Mouse (Mus musculus): ENCODE data around the gene Pop5. TPM values are rescaled to one million over a fixed set of nuclear protein-coding genes. Genes with fewer than 3 reads are reported as not detected.

The Pop5 gene
- polyA plus RNA-seq, 1 experiment from 2014 or later = 117 TPM

DNA sequence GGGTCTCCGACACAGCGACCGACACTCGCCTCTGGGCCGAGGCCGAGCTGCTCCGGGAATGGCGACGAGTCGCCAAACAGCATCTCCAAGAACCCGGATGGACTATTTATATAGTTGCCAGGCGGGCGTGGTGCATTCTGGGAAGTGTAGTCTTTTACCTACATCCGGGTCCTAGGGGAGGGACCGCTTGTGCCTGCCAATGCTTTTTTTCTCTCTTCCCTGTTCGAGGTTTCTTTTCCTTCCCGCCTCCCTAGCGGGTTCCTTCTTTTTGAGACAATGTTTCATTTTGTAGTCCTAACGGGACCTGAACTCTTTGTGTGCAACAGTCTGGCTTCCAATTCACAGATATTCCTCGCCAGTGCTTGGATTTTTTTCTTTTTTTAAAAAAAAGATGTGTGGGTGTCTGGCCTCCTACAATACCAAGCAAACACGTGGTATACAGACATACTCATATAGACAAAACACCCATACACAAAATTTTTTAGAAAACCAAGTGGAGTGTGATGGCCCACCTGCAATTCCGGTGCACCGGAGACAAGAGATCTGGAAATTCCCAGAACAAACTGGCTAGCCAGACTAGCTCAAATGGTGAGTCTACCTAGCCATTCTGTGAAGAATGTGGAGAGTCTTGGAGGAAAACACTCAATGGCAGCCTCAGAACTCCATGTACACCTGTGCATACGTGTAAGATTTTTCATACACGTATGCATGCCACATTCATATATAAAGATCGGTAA is 37.3 kb downstream of the Pop5 start, which contains the start of gene Rnf10:
TSS of gene Rnf10 (minus strand) at position 87 of the 737 bp plus-strand sequence.
- Histone ChIP-seq H3K9me3 (no peaks in the 10 kb centered on the region), H3K4me3 (peak within 1 kb of the TSS; percentile 99), H3K27ac (peak within 1 kb of the TSS; percentile 96), H3K36me3 (peaks cover 14% of the 10 kb centered on the region), H3K27me3 (ENCODE audit: insufficient read depth, poor library complexity, severe bottlenecking) (no peaks in the 10 kb centered on the region), H3K4me1 (peaks cover 26% of the 10 kb centered on the region)
- DNase-seq (ENCODE audit: low spot score) = peak; percentile 97
- WGBS = 14% methylated on average over 26 of the region's 26 CpGs

DNA sequence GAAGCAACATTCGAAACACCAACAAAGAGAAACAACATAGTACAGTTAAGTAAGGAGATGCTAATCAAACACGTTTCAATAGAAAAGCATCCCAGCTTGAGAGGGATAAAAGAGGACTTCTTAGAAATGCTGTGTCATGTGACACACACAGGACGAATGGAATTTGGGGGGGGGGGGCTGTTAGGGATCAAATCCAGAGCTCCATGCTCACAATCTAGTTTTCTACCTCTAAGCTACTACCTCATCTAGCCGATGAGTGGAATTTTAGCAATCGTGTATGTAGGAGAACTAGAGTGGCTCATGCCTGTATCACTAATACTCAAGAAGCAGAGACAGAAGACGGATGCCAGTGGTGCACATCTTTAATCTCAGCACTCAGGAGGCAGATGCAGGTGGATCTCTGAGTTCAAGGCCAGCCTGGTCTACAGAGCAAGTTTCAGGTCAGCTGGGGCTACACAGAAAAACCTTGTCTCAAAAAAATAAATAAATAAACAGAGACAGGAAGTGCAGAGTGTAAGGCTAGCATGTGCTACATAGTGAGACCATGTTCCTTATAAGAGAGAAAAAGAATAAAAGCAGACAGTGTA is 38.0 kb downstream of the Pop5 start:
- no peak overlapping the region for H3K4me3 ChIP-seq
- H3K27me3 ChIP-seq (ENCODE audit: insufficient read depth, poor library complexity, severe bottlenecking) = no peaks in the 10 kb centered on the region
- no peak for DNase-seq (ENCODE audit: low spot score)
- peaks cover 14% of the 10 kb centered on the region for H3K36me3 ChIP-seq
- no peaks in the 10 kb centered on the region for H3K9me3 ChIP-seq
- 76% methylated on average over 6 of the region's 6 CpGs for WGBS
- H3K4me1 ChIP-seq = peaks cover 19% of the 10 kb centered on the region
- H3K27ac ChIP-seq = peak overlapping the region; percentile 96; the same call in 1 of the 2 replicates

DNA sequence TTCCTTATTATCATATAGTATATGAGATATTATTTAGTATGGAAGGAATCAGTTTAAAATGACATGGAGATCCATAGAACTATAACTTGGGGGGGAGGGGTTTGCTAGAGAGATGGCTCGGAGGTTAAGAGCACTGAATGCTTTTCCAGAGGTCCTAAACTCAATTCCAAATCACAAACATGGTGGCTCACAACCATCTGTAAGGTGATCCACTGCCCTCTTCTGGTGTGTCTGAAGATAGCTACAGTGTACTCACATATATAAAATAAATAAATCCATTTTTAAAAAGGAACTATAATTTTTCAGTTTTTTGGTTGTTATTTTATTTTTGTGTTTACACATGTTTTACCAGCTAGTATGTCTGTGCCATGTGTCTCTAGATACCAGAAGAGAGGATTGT is 38.7 kb downstream of the Pop5 start:
- Histone ChIP-seq H3K27ac (no peak overlapping the region), H3K4me1 (peaks cover 14% of the 10 kb centered on the region), H3K27me3 (ENCODE audit: insufficient read depth, poor library complexity, severe bottlenecking) (no peaks in the 10 kb centered on the region), H3K9me3 (no peaks in the 10 kb centered on the region), H3K4me3 (no peak overlapping the region), H3K36me3 (peaks cover 8% of the 10 kb centered on the region; the same call in 1 of the 2 replicates)
- 71% methylated on average over 1 of the region's 1 CpGs for WGBS
- DNase-seq (ENCODE audit: low spot score) = no peak

DNA sequence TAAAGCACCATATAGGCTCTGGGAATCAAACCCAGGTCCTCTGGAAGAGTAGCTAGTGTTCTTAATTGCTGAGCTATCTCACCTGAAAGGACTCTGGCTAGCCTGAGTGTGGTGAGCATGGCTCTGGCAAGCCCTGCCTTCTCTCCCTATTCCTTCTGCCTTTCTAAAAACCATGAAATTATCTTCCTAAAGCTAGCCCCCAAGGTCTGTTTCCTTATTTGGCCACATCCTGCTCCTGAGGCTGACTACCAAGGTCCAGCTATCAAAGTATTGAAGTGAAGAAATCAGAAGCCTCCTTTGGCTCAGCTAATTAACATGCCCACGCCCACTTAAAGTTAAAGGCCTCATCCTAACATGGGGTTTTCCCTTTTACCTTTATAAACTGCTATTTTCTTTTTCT is 39.1 kb downstream of the Pop5 start:
- DNase-seq (ENCODE audit: low spot score) = no peak
- H3K36me3 ChIP-seq = 0 out of 2 replicates have a peak, but pooled peaks cover 4% of the 10 kb centered on the region
- WGBS = 91% methylated on average over 1 of the region's 1 CpGs
- no peaks in the 10 kb centered on the region for H3K9me3 ChIP-seq
- H3K27ac ChIP-seq = no peak overlapping the region
- peaks cover 14% of the 10 kb centered on the region for H3K4me1 ChIP-seq
- no peaks in the 10 kb centered on the region for H3K27me3 ChIP-seq (ENCODE audit: insufficient read depth, poor library complexity, severe bottlenecking)
- no peak overlapping the region for H3K4me3 ChIP-seq

DNA sequence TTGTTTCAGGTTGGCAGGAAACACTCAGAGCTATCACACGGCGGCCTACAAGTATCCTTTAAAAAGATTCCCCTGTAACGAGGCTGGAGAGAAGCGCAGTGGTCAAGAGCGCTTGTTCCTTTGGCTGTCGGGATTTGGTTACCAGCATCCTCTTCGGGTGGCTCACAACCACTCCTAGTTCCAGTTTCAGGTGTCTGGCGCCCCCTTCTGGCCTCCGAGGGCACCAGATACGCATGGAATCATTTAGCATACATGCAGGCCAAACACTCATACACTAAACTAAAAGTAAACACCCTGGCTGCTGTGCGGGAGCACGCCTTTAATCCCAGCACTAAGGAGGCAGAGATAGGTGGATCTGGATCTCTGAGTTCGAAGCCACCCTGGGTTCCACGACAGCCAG is 40.4 kb downstream of the Pop5 start:
- no peak for DNase-seq (ENCODE audit: low spot score)
- H3K27ac ChIP-seq = no peak overlapping the region
- H3K9me3 ChIP-seq = no peaks in the 10 kb centered on the region
- peaks cover 16% of the 10 kb centered on the region for H3K4me1 ChIP-seq
- 31% methylated on average over 14 of the region's 14 CpGs for WGBS
- no peak overlapping the region for H3K4me3 ChIP-seq
- no peaks in the 10 kb centered on the region for H3K27me3 ChIP-seq (ENCODE audit: insufficient read depth, poor library complexity, severe bottlenecking)
- no peaks in the 10 kb centered on the region for H3K36me3 ChIP-seq

DNA sequence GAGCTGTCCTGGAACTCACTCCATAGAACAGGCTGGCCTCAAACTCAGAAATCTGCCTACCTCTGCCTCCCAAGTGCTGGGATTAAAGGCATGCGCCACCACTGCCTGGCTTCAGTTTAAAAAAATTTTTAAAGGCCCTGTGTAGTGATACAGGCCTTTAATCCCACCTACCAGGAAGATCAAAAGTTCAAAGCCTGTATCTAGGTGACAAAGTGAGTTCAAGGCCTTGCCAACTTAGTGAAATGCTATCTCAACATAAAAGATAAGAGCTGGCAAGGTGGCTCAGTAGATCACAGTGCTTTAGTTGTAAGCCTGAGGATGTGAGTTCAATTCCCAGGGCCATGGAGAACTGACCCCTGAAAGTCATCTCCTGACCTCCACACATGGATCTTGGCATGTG is 42.4 kb downstream of the Pop5 start:
- DNase-seq (ENCODE audit: low spot score) = no peak
- 0 out of 2 replicates have a peak, but pooled peaks cover 7% of the 10 kb centered on the region for H3K36me3 ChIP-seq

DNA sequence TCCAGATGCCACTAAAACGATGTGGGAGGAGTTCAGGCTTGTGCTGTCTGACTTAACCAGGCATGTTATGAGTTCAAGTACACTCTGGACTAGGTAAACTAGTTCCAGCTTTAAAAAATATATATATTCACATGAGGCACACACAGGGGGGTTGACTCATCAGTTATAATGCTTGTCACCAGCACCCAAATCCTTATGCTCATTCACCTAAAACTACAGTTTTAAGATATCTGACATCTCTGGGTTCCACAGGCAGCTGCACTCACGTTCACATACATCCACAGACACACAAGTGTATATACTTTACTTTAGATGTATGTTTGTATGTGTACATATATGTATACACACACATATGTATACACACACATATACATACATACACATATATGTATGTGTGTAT is 43.1 kb downstream of the Pop5 start:
- H3K4me1 ChIP-seq = peaks cover 7% of the 10 kb centered on the region
- H3K36me3 ChIP-seq = peaks cover 14% of the 10 kb centered on the region
- no peaks in the 10 kb centered on the region for H3K27me3 ChIP-seq (ENCODE audit: insufficient read depth, poor library complexity, severe bottlenecking)
- WGBS = 61% methylated on average over 2 of the region's 2 CpGs
- no peak overlapping the region for H3K4me3 ChIP-seq
- H3K27ac ChIP-seq = no peak overlapping the region
- H3K9me3 ChIP-seq = no peaks in the 10 kb centered on the region
- DNase-seq (ENCODE audit: low spot score) = no peak

More for the DNA sequence above, 42.4 kb downstream of the Pop5 start:
- no peak overlapping the region for H3K4me3 ChIP-seq
- no peaks in the 10 kb centered on the region for H3K27me3 ChIP-seq (ENCODE audit: insufficient read depth, poor library complexity, severe bottlenecking)
- no peak overlapping the region for H3K27ac ChIP-seq
- H3K4me1 ChIP-seq = peaks cover 14% of the 10 kb centered on the region
- 64% methylated on average over 1 of the region's 1 CpGs for WGBS
- no peaks in the 10 kb centered on the region for H3K9me3 ChIP-seq

DNA sequence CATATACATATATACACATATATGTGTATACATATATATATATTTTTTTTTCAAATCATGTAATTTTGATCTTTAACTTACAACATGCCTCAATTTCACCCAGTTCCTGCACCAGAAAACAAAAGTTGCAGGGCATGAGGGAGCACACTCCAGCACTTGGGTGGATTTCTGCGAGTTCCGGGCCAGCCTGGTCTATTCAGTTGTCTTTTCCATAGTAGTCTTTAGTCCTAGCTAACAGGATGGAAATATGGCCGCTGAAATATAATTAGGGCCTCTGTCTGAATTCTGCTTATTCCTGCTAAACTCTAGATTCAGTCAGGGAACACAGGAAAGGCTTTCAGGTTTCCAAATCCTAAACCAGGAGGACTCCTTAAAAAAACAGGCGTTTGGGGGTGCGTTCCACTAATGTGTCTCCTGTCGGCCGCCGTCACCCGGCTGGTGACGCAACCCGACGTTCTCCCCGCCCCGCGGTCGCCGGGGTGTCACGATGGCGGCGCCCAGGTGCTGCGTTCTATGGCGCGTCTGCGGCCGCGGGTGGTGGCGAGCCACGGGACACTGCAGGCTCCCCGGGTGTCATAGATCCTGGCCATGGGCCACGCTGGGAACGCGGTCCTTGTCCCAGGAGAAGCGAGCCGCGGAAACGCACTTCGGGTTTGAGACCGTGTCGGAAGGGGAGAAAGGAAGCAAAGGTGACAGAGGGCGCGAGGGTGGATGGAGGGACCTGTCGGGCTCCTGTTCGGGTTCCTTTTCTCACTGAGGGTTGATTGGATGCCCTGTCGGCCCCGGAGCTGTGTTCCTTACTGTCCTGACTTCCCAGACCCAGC is 43.8 kb downstream of the Pop5 start, which contains the start of gene Coq5:
TSS of gene Coq5 (plus strand) at position 441 of the 824 bp plus-strand sequence.
- H3K27ac ChIP-seq = peak within 1 kb of the TSS; percentile 90
- 3% methylated on average over 45 of the region's 45 CpGs for WGBS

DNA sequence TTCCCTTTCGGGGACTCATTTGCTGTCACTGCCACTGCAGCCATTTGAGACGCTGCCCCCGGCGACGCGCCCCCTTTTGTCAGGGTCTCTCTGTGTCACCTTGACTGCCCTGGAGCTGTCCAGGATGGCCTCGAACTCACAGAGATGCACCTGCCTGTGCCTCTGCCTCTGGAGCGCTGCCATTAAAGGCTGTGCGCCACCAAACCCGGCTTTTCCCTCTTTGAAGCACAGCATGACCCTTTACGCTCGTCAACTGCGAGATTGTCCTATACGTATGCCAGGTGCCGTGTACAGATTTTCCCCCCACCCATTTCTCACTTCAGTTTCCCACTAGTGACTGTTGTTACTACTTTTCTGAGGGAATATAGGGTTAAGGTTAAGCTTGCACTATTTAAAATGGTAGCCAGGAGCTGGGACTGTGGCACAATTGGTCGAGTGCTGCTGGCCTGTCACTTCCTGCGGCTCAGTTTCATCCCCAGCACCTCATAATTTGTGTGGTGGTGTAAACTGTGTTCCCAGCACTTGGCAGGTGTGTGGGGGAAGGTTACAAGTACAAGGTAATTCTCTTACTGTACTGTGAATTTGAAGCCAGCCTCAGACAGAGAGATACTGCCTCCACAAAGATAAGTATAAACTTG is 44.5 kb downstream of the Pop5 start:
- Histone ChIP-seq H3K9me3 (no peaks in the 10 kb centered on the region), H3K27ac (peak overlapping the region; percentile 90), H3K4me1 (peaks cover 7% of the 10 kb centered on the region), H3K4me3 (peak overlapping the region; percentile 100), H3K36me3 (peaks cover 26% of the 10 kb centered on the region), H3K27me3 (ENCODE audit: insufficient read depth, poor library complexity, severe bottlenecking) (no peaks in the 10 kb centered on the region)
- WGBS = 13% methylated on average over 17 of the region's 17 CpGs
- DNase-seq (ENCODE audit: low spot score) = no peak

More for the DNA sequence above, 43.8 kb downstream of the Pop5 start, which contains the start of gene Coq5:
- Histone ChIP-seq H3K27me3 (ENCODE audit: insufficient read depth, poor library complexity, severe bottlenecking) (no peaks in the 10 kb centered on the region), H3K4me1 (peaks cover 7% of the 10 kb centered on the region), H3K36me3 (peaks cover 21% of the 10 kb centered on the region), H3K9me3 (no peaks in the 10 kb centered on the region), H3K4me3 (peak within 1 kb of the TSS; percentile 100)
- peak; percentile 92 for DNase-seq (ENCODE audit: low spot score)

DNA sequence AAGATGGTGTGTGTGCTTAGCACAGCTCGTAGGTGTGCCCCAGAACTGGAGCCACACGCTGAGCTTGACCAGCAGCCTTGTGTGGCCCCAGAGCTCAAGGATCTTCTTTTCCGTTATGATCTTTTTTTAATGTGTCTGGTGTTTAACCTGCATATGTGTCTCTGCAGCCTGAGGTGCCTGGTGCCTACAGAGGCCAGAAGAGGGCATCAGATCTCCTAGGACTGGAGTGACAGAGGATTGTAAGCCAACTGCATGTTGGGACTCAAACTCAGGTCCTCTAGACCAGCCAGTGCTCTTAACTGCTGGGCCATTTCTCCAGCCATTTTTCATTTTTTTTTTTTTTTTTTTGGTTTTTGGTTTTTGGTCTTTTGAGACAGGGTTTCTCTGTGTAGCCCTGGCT is 49.1 kb downstream of the Pop5 start:
- H3K9me3 ChIP-seq = no peaks in the 10 kb centered on the region
- H3K27ac ChIP-seq = no peak overlapping the region
- DNase-seq (ENCODE audit: low spot score) = no peak
- H3K4me3 ChIP-seq = no peak overlapping the region
- peaks cover 14% of the 10 kb centered on the region for H3K4me1 ChIP-seq
- no peaks in the 10 kb centered on the region for H3K27me3 ChIP-seq (ENCODE audit: insufficient read depth, poor library complexity, severe bottlenecking)
- H3K36me3 ChIP-seq = peaks cover 61% of the 10 kb centered on the region
- 91% methylated on average over 3 of the region's 3 CpGs for WGBS

DNA sequence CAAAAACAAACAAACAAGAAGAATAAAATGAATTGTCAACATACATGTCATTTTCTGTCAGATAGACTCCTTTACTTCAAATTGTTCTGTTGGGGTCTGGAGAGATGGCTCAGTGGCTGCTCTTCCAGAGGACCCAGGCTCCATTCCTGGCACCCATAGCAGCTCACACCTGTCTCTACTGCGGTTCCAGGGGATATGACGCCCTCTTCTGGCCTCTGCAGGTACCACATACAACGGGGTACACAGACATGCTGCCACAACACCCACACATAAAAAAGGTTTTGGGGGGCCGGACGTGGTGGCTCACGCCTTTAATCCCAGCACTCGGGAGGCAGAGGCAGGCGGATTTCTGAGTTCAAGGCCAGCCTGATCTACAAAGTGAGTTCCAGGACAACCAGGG is 58.5 kb downstream of the Pop5 start:
- no peaks in the 10 kb centered on the region for H3K9me3 ChIP-seq
- peaks cover 93% of the 10 kb centered on the region for H3K36me3 ChIP-seq
- H3K27me3 ChIP-seq (ENCODE audit: insufficient read depth, poor library complexity, severe bottlenecking) = no peaks in the 10 kb centered on the region
- H3K4me3 ChIP-seq = no peak overlapping the region
- no peak for DNase-seq (ENCODE audit: low spot score)
- peaks cover 15% of the 10 kb centered on the region for H3K4me1 ChIP-seq
- H3K27ac ChIP-seq = no peak overlapping the region
- 90% methylated on average over 8 of the region's 8 CpGs for WGBS
